Mouse (Mus musculus) neural tube, embryonic 13.5 days (tissue): ENCODE results near the gene Taf6l. TPM values are rescaled to one million over a fixed set of nuclear protein-coding genes. Genes with fewer than 3 reads are reported as not detected.
"Not testable (repeated sequence)": the region's sequence is repeated elsewhere in the genome, so short reads cannot be mapped to it uniquely, and the experiment has no call there.

Experiments used
- ATAC-seq: fragments of 200-750 bp; cut with Nextera tagmentation; 2 replicates; pipeline ENCODE4 v1.8.0; 2017; ENCODE audit warnings: low read depth, mild to moderate bottlenecking, moderate TSS enrichment, moderate library complexity
- H3K27ac ChIP-seq: fragments of 300-500 bp; sonication (generic); replicated peaks from 2 replicates; pipeline ENCODE4 v1.5.1; 2015; ENCODE audit warnings: moderate library complexity, mild to moderate bottlenecking, inconsistent platforms
- H3K27me3 ChIP-seq: fragments of 300-500 bp; sonication (generic); 2 replicates; pipeline ENCODE4 v1.6.1; 2015; ENCODE audit warnings: mild to moderate bottlenecking, inconsistent platforms
- H3K36me3 ChIP-seq: fragments of 300-500 bp; sonication (generic); 2 replicates; pipeline ENCODE4 v1.6.1; 2015; ENCODE audit warnings: mild to moderate bottlenecking, inconsistent platforms
- H3K4me1 ChIP-seq: fragments of 300-500 bp; sonication (generic); replicated peaks from 2 replicates; pipeline ENCODE4 v1.6.1; 2015; ENCODE audit warnings: inconsistent platforms
- H3K4me2 ChIP-seq: fragments of 300-500 bp; sonication (generic); 2 replicates; pipeline ENCODE4 v1.6.1; 2015; ENCODE audit warnings: inconsistent platforms, mild to moderate bottlenecking, moderate library complexity
- H3K4me3 ChIP-seq: fragments of 300-500 bp; sonication (generic); 2 replicates; pipeline ENCODE4 v1.5.1; 2015; ENCODE audit warnings: mild to moderate bottlenecking, inconsistent platforms
- H3K9ac ChIP-seq: fragments of 300-500 bp; sonication (generic); 2 replicates; pipeline ENCODE4 v1.6.1; 2015; ENCODE audit warnings: moderate library complexity, mild to moderate bottlenecking, inconsistent platforms
- H3K9me3 ChIP-seq: fragments of 300-500 bp; sonication (generic); 2 replicates; pipeline ENCODE4 v1.6.1; 2016; ENCODE audit warnings: inconsistent platforms
- WGBS: fragments of 180-500 bp; shearing (Covaris S2); methylation state at CpG from one replicate; pipeline ENCODE4 v1.1.7; 2015; 5-methylcytosine and 5-hydroxymethylcytosine counted together
- polyA plus RNA-seq: library from polyadenylated mRNA; unstranded; fragments of >200 nt; fragmentation: Nextera tagmentation; extraction: Ambion mirVana; gene quantifications from 2 replicates; pipeline ENCODE4 v1.2.1, GENCODE M21; 2015

The Taf6l gene
- polyA plus RNA-seq, 1 experiment from 2014 or later, result 25.9 TPM

DNA sequence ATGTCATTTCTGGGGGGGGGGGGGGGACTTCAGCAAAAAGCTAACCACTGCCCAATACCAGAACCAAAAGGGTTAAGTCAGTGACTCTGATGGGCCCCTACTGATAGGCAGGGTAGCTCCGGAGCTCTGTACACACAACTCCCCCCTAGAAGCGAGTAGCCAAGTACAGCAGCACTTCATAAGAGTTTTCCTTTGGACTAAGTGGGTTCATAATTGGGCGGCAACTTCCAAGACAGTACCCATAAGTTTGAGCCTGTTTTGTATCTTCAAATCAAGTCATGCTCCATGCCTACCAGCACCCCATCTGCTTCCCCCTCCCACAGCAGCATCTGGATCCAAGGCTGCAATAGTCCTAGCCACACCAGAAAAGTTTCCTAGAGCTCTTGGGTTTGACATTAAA lies 30.6 kb downstream of the Taf6l start:
- Histone ChIP-seq H3K4me1 (peaks cover 34% of the 10 kb centered on the region), H3K4me3 (peak overlapping the region; percentile 97), H3K36me3 (peaks cover 48% of the 10 kb centered on the region), H3K27me3 (no peaks in the 10 kb centered on the region), H3K9me3 (no peaks in the 10 kb centered on the region), H3K27ac (no peak overlapping the region), H3K4me2 (peak overlapping the region; percentile 88), H3K9ac (no peak overlapping the region)
- 88% methylated on average over 3 of the region's 3 CpGs for WGBS
- no peak for ATAC-seq

DNA sequence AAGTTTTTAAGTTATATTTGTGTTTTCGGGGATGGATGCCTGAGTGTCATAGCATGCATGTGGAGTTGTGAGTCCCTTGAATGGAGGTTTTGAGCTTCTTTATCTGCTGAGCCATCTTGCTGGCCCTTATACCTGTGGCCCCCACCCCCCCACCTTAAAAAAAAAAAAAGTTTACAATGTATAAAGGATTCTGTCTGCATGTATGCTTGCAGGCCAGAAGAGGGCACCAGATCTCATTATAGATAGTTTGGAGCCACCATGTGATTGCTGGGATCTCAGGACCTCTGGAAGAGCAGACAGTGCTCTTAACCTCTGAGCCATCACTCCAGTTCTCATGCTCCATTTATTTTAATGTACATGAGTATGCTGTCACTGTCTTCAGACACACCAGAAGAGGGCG lies 38.8 kb downstream of the Taf6l start:
- H3K9ac ChIP-seq, result no peak overlapping the region
- WGBS, result 73% methylated on average over 2 of the region's 2 CpGs
- no peak overlapping the region for H3K27ac ChIP-seq
- H3K27me3 ChIP-seq, result no peaks in the 10 kb centered on the region
- H3K4me3 ChIP-seq, result no peak overlapping the region
- no peak overlapping the region for H3K4me2 ChIP-seq
- no peak for ATAC-seq
- H3K4me1 ChIP-seq, result peaks cover 9% of the 10 kb centered on the region
- H3K9me3 ChIP-seq, result no peaks in the 10 kb centered on the region
- H3K36me3 ChIP-seq, result peaks cover 96% of the 10 kb centered on the region

DNA sequence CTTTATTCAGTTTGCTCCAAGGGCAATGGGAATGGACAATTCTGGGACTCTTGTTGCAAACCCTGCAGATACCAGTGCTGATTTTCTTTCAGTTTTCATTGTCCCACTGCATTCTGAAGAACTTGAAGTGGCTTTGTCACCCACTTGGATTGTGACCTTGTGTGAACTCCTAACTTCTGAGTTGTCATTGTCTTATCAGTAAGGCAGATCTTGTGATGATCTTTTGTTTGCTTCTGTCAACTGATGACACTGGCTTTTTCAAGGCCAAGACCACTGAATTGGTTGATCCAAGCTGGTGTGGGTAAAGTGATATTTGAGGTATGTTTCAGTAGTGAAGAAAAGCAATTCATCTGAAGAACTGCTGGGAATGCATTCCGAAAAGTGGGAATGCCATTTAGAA lies 40.8 kb downstream of the Taf6l start:
- Histone ChIP-seq H3K27me3 (no peaks in the 10 kb centered on the region), H3K9ac (no peak overlapping the region), H3K4me1 (peaks cover 20% of the 10 kb centered on the region), H3K9me3 (no peaks in the 10 kb centered on the region), H3K4me3 (no peak overlapping the region), H3K36me3 (peaks cover 81% of the 10 kb centered on the region), H3K27ac (no peak overlapping the region), H3K4me2 (no peak overlapping the region)
- 100% methylated on average over 1 of the region's 1 CpGs for WGBS
- ATAC-seq, result no peak

GRCm38 (mm10) chr19:8742176-8742575 lies 44.0 kb downstream of the Taf6l start:
- Histone ChIP-seq H3K36me3 (peaks cover 78% of the 10 kb centered on the region), H3K9me3 (no peaks in the 10 kb centered on the region), H3K4me3 (peak overlapping the region; percentile 72), H3K4me2 (peak overlapping the region; percentile 80), H3K27me3 (no peaks in the 10 kb centered on the region), H3K27ac (peak overlapping the region; percentile 94), H3K9ac (peak overlapping the region; percentile 88), H3K4me1 (peaks cover 24% of the 10 kb centered on the region)
- 20% methylated on average over 14 of the region's 14 CpGs for WGBS
- ATAC-seq, result no peak

- Histone ChIP-seq H3K27ac (peak within 1 kb of the TSS; percentile 94), H3K4me3 (peak within 1 kb of the TSS; percentile 72), H3K9me3 (no peaks in the 10 kb centered on the region), H3K27me3 (no peaks in the 10 kb centered on the region), H3K9ac (peak within 1 kb of the TSS; percentile 88), H3K36me3 (peaks cover 69% of the 10 kb centered on the region), H3K4me1 (peaks cover 32% of the 10 kb centered on the region), H3K4me2 (peak within 1 kb of the TSS; percentile 80)
- peak; percentile 98 for ATAC-seq
- under 1% methylated on average over 36 of the region's 36 CpGs for WGBS
These were observed 44.9 kb downstream of the Taf6l start, which contains the start of gene Stx5a for GRCm38 (mm10) chr19:8741243-8741869. Stx5a (plus strand) TSS chr19:8741413.

GRCm38 (mm10) chr19:8740603-8741002 lies 45.6 kb downstream of the Taf6l start, which contains the start of gene 1700092M07Rik:
1700092M07Rik (plus strand) TSS chr19:8740718.
- Histone ChIP-seq H3K4me2 (peak within 1 kb of the TSS; percentile 80), H3K4me3 (peak within 1 kb of the TSS; percentile 72), H3K4me1 (peaks cover 36% of the 10 kb centered on the region), H3K9ac (peak within 1 kb of the TSS; percentile 68), H3K36me3 (peaks cover 62% of the 10 kb centered on the region), H3K27ac (peak within 1 kb of the TSS; percentile 94), H3K27me3 (no peaks in the 10 kb centered on the region), H3K9me3 (no peaks in the 10 kb centered on the region)
- 70% methylated on average over 14 of the region's 14 CpGs for WGBS
- ATAC-seq, result peak; percentile 1; the same call in 1 of the 2 replicates

DNA sequence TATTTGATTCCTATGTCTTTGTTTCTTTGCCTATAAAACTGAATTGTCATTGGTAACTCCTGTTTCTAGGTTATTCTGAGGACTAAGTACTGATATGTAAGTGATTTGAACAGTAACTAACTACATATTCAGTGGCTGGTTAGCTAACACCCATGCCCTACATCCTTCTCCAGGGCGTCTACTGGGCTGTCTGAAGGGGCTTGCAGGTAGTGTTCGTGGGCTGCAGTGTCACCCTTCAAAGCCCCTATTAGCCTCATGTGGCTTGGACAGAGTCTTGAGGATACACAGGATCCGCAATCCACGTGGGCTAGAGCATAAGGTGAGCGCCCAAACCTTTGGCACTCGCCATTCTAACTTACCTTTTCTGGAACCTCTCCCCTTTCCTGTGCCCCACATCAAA lies 46.6 kb downstream of the Taf6l start:
- no peak for ATAC-seq
- Histone ChIP-seq H3K4me1 (peaks cover 43% of the 10 kb centered on the region), H3K27me3 (no peaks in the 10 kb centered on the region), H3K27ac (no peak overlapping the region), H3K9ac (no peak overlapping the region; the same call in 1 of the 2 replicates), H3K36me3 (peaks cover 52% of the 10 kb centered on the region), H3K9me3 (no peaks in the 10 kb centered on the region), H3K4me2 (no peak overlapping the region), H3K4me3 (0 out of 2 replicates have a peak overlapping the region, but pooled peaks have one; percentile 6)
- WGBS, result 93% methylated on average over 6 of the region's 6 CpGs

- 91% methylated on average over 7 of the region's 7 CpGs for WGBS
- no peaks in the 10 kb centered on the region for H3K9me3 ChIP-seq
- H3K9ac ChIP-seq, result no peak overlapping the region
- no peak overlapping the region for H3K4me3 ChIP-seq
- H3K36me3 ChIP-seq, result peaks cover 45% of the 10 kb centered on the region
- H3K4me2 ChIP-seq, result no peak overlapping the region
- no peaks in the 10 kb centered on the region for H3K27me3 ChIP-seq
- no peak overlapping the region for H3K27ac ChIP-seq
- no peak for ATAC-seq
- H3K4me1 ChIP-seq, result peaks cover 43% of the 10 kb centered on the region
These were observed 47.3 kb downstream of the Taf6l start for GRCm38 (mm10) chr19:8738911-8739310.

DNA sequence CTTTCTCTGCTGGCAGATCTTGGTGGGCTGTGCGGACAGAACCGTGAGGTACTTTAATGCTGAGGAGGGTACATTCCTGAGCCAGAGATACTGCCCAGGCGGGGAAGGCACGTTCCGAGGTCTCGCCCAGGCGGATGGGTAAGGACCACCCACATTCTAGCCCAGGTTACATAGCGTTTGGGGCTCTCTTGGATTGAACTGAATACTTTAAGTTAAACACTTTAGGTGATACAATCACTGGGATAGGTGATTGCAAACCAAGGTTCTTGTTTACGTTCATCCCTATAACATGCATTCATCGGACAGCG lies 50.1 kb downstream of the Taf6l start:
- Histone ChIP-seq H3K9ac (peak overlapping the region; percentile 87), H3K27ac (peak overlapping the region; percentile 83), H3K4me2 (peak overlapping the region; percentile 81), H3K4me3 (peak overlapping the region; percentile 91), H3K4me1 (peaks cover 29% of the 10 kb centered on the region), H3K27me3 (no peaks in the 10 kb centered on the region), H3K9me3 (no peaks in the 10 kb centered on the region), H3K36me3 (peaks cover 32% of the 10 kb centered on the region)
- 2% methylated on average over 11 of the region's 11 CpGs for WGBS
- ATAC-seq, result no peak; the same call in 1 of the 2 replicates

GRCm38 (mm10) chr19:8735389-8736159 lies 50.6 kb downstream of the Taf6l start, which contains the start of gene Wdr74:
Wdr74 (plus strand) TSS chr19:8735827.
- peak within 1 kb of the TSS; percentile 83 for H3K27ac ChIP-seq

DNA sequence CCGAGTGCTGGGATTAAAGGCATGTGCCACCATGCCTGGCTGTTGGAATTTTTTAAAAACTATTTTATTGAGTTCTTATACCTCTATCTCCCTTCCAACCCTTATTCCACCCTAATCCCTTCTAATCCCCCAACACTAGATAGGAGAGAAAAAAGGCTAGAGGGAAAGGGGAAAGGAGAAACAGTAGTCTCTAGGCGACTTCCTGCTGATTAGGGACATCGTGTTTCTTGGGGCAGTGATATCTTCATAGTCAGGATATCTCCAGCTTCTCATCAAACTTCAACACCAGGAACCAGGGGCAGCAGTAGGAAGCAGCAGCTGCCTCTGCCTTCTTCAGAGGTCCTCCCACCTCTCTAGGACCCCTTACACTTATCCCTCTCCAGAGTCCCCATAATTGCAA lies 51.9 kb downstream of the Taf6l start:
- 78% methylated on average over 3 of the region's 3 CpGs for WGBS
- Histone ChIP-seq H3K4me3 (no peak overlapping the region), H3K9ac (no peak overlapping the region), H3K4me2 (no peak overlapping the region), H3K9me3 (no peaks in the 10 kb centered on the region), H3K36me3 (peaks cover 18% of the 10 kb centered on the region), H3K27ac (no peak overlapping the region), H3K27me3 (no peaks in the 10 kb centered on the region), H3K4me1 (peaks cover 19% of the 10 kb centered on the region)
- no peak for ATAC-seq

More at GRCm38 (mm10) chr19:8735389-8736159, 50.6 kb downstream of the Taf6l start, which contains the start of gene Wdr74:
- ATAC-seq, result peak; percentile 94
- WGBS, result under 1% methylated on average over 32 of the region's 32 CpGs
- H3K36me3 ChIP-seq, result peaks cover 31% of the 10 kb centered on the region
- peak within 1 kb of the TSS; percentile 91 for H3K4me3 ChIP-seq
- peak within 1 kb of the TSS; percentile 87 for H3K9ac ChIP-seq
- peaks cover 25% of the 10 kb centered on the region for H3K4me1 ChIP-seq
- no peaks in the 10 kb centered on the region for H3K9me3 ChIP-seq
- peak within 1 kb of the TSS; percentile 81 for H3K4me2 ChIP-seq
- H3K27me3 ChIP-seq, result no peaks in the 10 kb centered on the region

DNA sequence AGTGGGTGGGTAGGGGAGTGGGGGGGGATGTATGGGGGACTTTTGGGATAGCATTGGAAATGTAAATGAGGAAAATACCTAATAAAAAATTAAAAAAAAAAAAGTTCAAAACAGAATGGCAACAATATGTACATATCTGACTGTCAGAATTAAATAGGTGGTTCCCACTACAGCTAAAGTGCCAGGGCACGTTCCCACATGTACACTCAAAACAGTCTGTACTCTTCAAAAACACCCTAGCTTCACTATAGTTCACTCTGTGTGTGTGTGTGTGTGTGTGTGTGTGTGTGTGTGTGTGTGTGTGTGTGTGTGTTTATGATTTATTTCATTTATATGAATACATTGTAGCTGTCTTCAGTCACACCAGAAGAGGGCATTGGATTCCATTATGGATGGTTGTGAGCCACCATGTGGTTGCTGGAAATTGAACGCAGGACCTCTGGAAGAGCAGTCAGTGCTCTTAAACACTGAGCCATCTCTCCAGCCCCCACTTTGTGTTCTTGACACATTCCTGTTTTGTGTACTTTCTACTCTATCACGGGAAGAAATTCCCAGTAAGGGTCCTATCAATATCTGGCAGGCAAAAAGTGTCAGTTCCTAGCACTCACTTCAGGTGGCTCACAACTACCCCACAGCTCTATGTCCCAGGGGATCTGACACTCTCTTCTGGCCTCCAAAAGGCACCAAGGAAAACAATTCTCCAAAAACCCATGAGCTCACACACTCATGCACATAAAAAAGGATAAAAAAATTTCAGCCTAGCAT lies 57.7 kb downstream of the Taf6l start:
- ATAC-seq, H3K4me3 ChIP-seq, H3K27ac ChIP-seq, H3K9me3 ChIP-seq, H3K9ac ChIP-seq, H3K4me2 ChIP-seq, H3K27me3 ChIP-seq: not testable (repeated sequence)
- WGBS, result 43% methylated on average over 3 of the region's 3 CpGs
- H3K36me3 ChIP-seq, result peaks cover 30% of the 10 kb centered on the region
- peaks cover 29% of the 10 kb centered on the region for H3K4me1 ChIP-seq
